Mouse (Mus musculus) cerebellum, adult 2 months (tissue): ENCODE results near the gene Mxd3. TPM values are rescaled to one million over a fixed set of nuclear protein-coding genes. Genes with fewer than 3 reads are reported as not detected.
A peak's percentile ranks its signal among the peaks of the same experiment; 100 is the strongest.

ENCODE experiments used
- DNase-seq, 2 experiments: peaks; one replicate each; pipeline ENCODE4 v3.0.0; 2021
- H3K27ac ChIP-seq: fragments of 200-500 bp; 2 replicates; pipeline ENCODE4 v1.5.1; 2012; ENCODE audit warnings: low read length, control low read depth, inconsistent platforms; ENCODE audit not compliant: insufficient read depth
- H3K27me3 ChIP-seq: fragments of 200-500 bp; 2 replicates; pipeline ENCODE4 v1.6.1; 2012; ENCODE audit warnings: inconsistent platforms, mild to moderate bottlenecking, low read length, moderate library complexity; ENCODE audit not compliant: control insufficient read depth, insufficient read depth
- H3K4me1 ChIP-seq: fragments of 200-500 bp; 2 replicates; pipeline ENCODE4 v1.6.1; 2011; ENCODE audit warnings: low read length; ENCODE audit not compliant: control insufficient read depth, insufficient read depth
- H3K4me3 ChIP-seq: fragments of 200-500 bp; replicated peaks from 2 replicates; pipeline ENCODE3; 2011; ENCODE audit warnings: mild to moderate bottlenecking, low read depth, low read length, control low read depth; ENCODE audit not compliant: insufficient read depth
- CTCF ChIP-seq: fragments of 200-500 bp; IDR thresholded peaks from 2 replicates; pipeline ENCODE4 v1.5.1; 2011; ENCODE audit warnings: low read depth, mild to moderate bottlenecking, control low read depth, low read length, moderate library complexity, borderline replicate concordance; ENCODE audit not compliant: insufficient read depth
- POLR2A ChIP-seq: fragments of 200-500 bp; IDR thresholded peaks from 2 replicates; pipeline ENCODE4 v1.6.1; 2011; ENCODE audit warnings: low read length, control low read depth, borderline replicate concordance; ENCODE audit not compliant: insufficient read depth
- WGBS: fragments of 180-500 bp; shearing (Covaris S2); methylation state at CpG from one replicate; pipeline ENCODE4 v1.1.7; 2018; 5-methylcytosine and 5-hydroxymethylcytosine counted together
- polyA plus RNA-seq: library from polyadenylated mRNA; depleted of rRNA; stranded (reverse); fragments of >200 nt; gene quantifications from 2 replicates; pipeline ENCODE4 v1.2.3, GENCODE M21; 2012

Gene Mxd3
- polyA plus RNA-seq, 1 experiment = 0.38 TPM

- WGBS = 20% methylated on average over 4 of the region's 4 CpGs
- Histone ChIP-seq H3K27me3 (no peaks in the 10 kb centered on the region), H3K4me3 (peak within 1 kb of the TSS; percentile 68), H3K4me1 (peaks cover 12% of the 10 kb centered on the region; the same call in 1 of the 2 replicates), H3K27ac (peak within 1 kb of the TSS; percentile 70; the same call in 1 of the 2 replicates)
- TF ChIP-seq CTCF = no peak
- DNase-seq = peak in 1 of 2 experiments; percentile 54
These were observed 9.6 kb downstream of the Mxd3 start, which contains the start of gene Prelid1 for GRCm38 (mm10) chr13:55319931-55320533. Gene Prelid1 (plus strand): TSS chr13:55320500.

- Histone ChIP-seq H3K27ac (no peak overlapping the region), H3K4me1 (peaks cover 12% of the 10 kb centered on the region; the same call in 1 of the 2 replicates), H3K27me3 (no peaks in the 10 kb centered on the region), H3K4me3 (no peak overlapping the region)
- WGBS = 80% methylated on average over 3 of the region's 3 CpGs
- DNase-seq = no peak
- TF ChIP-seq POLR2A (no peak), CTCF (no peak)
These were observed 11.3 kb downstream of the Mxd3 start for GRCm38 (mm10) chr13:55318351-55318750.

GRCm38 (mm10) chr13:55314891-55315412 is 14.7 kb downstream of the Mxd3 start:
- H3K27me3 ChIP-seq = no peaks in the 10 kb centered on the region
- WGBS = 66% methylated on average over 2 of the region's 2 CpGs
- no peak overlapping the region for H3K4me3 ChIP-seq
- peaks cover 1% of the 10 kb centered on the region; the same call in 1 of the 2 replicates for H3K4me1 ChIP-seq
- no peak for TF ChIP-seq POLR2A
- TF ChIP-seq CTCF = no peak
- no peak overlapping the region for H3K27ac ChIP-seq
- no peak for DNase-seq

GRCm38 (mm10) chr13:55313051-55313450 is 16.6 kb downstream of the Mxd3 start:
- WGBS = 47% methylated on average over 9 of the region's 9 CpGs
- Histone ChIP-seq H3K27ac (no peak overlapping the region), H3K27me3 (no peaks in the 10 kb centered on the region), H3K4me1 (no peaks in the 10 kb centered on the region), H3K4me3 (no peak overlapping the region)
- DNase-seq = no peak
- no peak for TF ChIP-seq POLR2A
- TF ChIP-seq CTCF = no peak

GRCm38 (mm10) chr13:55312028-55312630 is 17.5 kb downstream of the Mxd3 start:
- H3K27me3 ChIP-seq = no peaks in the 10 kb centered on the region
- WGBS = 54% methylated on average over 8 of the region's 8 CpGs
- no peak for DNase-seq
- H3K27ac ChIP-seq = no peak overlapping the region
- H3K4me1 ChIP-seq = no peaks in the 10 kb centered on the region
- H3K4me3 ChIP-seq = no peak overlapping the region
- no peak for TF ChIP-seq POLR2A
- TF ChIP-seq CTCF = no peak

GRCm38 (mm10) chr13:55300913-55301312 is 28.7 kb downstream of the Mxd3 start:
- Histone ChIP-seq H3K4me1 (no peaks in the 10 kb centered on the region), H3K27me3 (no peaks in the 10 kb centered on the region), H3K27ac (no peak overlapping the region), H3K4me3 (no peak overlapping the region)
- TF ChIP-seq CTCF = no peak
- TF ChIP-seq POLR2A = no peak
- WGBS = 90% methylated on average over 5 of the region's 5 CpGs
- DNase-seq = no peak

DNA sequence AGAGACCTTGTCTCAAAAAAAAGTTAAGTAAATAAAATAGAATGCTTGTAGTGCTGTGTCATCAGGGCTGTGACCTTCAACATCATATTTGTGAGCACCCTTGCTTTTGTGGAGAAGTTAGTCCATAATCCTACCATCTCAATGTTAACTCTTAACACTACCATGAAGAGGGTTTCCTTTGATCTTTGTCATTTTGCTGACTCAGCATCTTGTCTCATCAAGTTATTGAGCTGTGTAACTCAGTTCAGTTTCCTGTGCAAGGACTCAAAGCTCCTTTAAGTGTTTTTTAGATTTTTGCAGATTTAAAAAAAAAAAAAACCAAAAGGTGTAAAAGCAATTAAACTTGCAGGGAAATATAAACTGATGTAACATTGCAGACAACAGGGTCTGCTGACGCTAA is 32.9 kb downstream of the Mxd3 start:
- WGBS = 94% methylated on average over 1 of the region's 1 CpGs
- no peaks in the 10 kb centered on the region for H3K4me1 ChIP-seq
- TF ChIP-seq POLR2A (no peak), CTCF (no peak)
- no peaks in the 10 kb centered on the region for H3K27me3 ChIP-seq
- no peak overlapping the region for H3K27ac ChIP-seq
- H3K4me3 ChIP-seq = no peak overlapping the region
- no peak for DNase-seq

- no peak for DNase-seq
- no peak overlapping the region for H3K27ac ChIP-seq
- no peaks in the 10 kb centered on the region for H3K4me1 ChIP-seq
- no peaks in the 10 kb centered on the region for H3K27me3 ChIP-seq
- TF ChIP-seq CTCF (no peak), POLR2A (no peak)
- WGBS = 75% methylated on average over 3 of the region's 3 CpGs
- no peak overlapping the region for H3K4me3 ChIP-seq
These were observed 40.8 kb downstream of the Mxd3 start for GRCm38 (mm10) chr13:55288854-55289253.
